Mouse (Mus musculus): ENCODE results near the gene Olfr328.

DNA sequence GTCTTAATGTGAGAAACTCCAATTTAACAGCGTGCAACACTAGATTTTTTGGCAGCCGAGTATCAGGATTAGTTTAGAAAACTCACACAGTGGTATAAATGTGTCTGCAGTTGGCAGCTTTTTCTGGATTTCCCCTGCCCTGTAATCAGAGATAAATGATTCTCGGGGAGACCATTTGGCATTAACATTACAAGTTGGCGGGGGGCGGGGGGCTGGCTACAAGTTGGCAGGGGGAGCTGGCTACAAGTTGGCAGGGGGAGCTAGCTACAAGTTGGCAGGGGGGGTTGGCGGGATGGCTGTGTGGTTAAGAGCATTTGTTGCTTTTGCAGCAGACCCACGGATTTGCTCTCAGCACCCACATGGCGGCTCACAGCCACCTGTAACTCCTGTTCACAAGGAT, 23.2 kb upstream of the Olfr328 start:
- TF ChIP-seq CTCF (conservative IDR thresholded peaks at IDR 0.05 in 1 of 2, IDR thresholded peaks at IDR 0.05 in 1 of 2; ENCODE audit: low read depth in 2 of 2, low read length in 2 of 2): no peak
- no peak for TF ChIP-seq MAZ (IDR thresholded peaks at IDR 0.05; ENCODE audit: low read depth, low read length)
- TF ChIP-seq RCOR1 (conservative IDR thresholded peaks at IDR 0.05; ENCODE audit: low read depth, low read length): no peak
- TF ChIP-seq POLR2AphosphoS2 (IDR thresholded peaks at IDR 0.05; ENCODE audit: low read depth, low read length): no peak
- TF ChIP-seq POLR2A (IDR thresholded peaks at IDR 0.05; ENCODE audit: low read depth, low read length): no peak
- no peak for TF ChIP-seq USF2 (conservative IDR thresholded peaks at IDR 0.05; ENCODE audit: low read depth, low read length)
- TF ChIP-seq ZNF384 (IDR thresholded peaks at IDR 0.05; ENCODE audit: low read depth, low read length): no peak
- no peak for TF ChIP-seq ETS1 (conservative IDR thresholded peaks at IDR 0.05; ENCODE audit: low read depth, low read length)
- TF ChIP-seq CHD2 (IDR thresholded peaks at IDR 0.05; ENCODE audit: low read length): no peak
- no peak for TF ChIP-seq UBTF (IDR thresholded peaks at IDR 0.05; ENCODE audit: low read depth, low read length)
- TF ChIP-seq SIN3A (IDR thresholded peaks at IDR 0.05; ENCODE audit: low read length): no peak
- TF ChIP-seq MEF2A (IDR thresholded peaks at IDR 0.05; ENCODE audit: borderline replicate concordance, low read depth, low read length): no peak
- TF ChIP-seq MXI1 (IDR thresholded peaks at IDR 0.05; ENCODE audit: low read depth, low read length): no peak
